In genomic region chr11:80785672-80786071, GRCm38 (mm10) we compare ENCODE assay signal across 15 mouse cellular contexts. TPM values are rescaled to one million over a fixed set of nuclear protein-coding genes. Genes with fewer than 3 reads are reported as not detected.
DNase-seq lines count a peak whose midpoint lies in the region; ATAC-seq lines count a peak whose summit lies in the region.
"Had no signal": no experiment of that assay in that cellular context is flagged by ENCODE, and none has a peak within 500 bp of the region (broad histone marks: within the 10 kb centered on the region; RNA-seq: fewer than 3 reads in every experiment).

No protein-coding gene starts in this region.

- peak; percentile 88 for ATAC-seq in CD4-positive, CD25-positive, alpha-beta regulatory T cell, adult 4 months
- ATAC-seq in megakaryocyte, adult 5-6 weeks (ENCODE audit: poor library complexity, severe bottlenecking), result peak; percentile 97
- ATAC-seq in forebrain, embryonic 11.5 days (replicated peaks; ENCODE audit: low FRiP score), result no peak
- ATAC-seq in forebrain, embryonic 12.5 days (ENCODE audit: low FRiP score), result no peak
- ATAC-seq in hindbrain, embryonic 16.5 days, result no peak
- ATAC-seq: midbrain, embryonic 15.5 days had no signal

- H3K4me1 ChIP-seq in forebrain, embryonic 11.5 days (replicated peaks; ENCODE audit: control insufficient read depth, insufficient read depth, low read length), result no peaks in the 10 kb centered on the region
- no peaks in the 10 kb centered on the region; the same call in 1 of the 2 replicates for H3K4me1 ChIP-seq in forebrain, embryonic 12.5 days
- no peaks in the 10 kb centered on the region for H3K4me1 ChIP-seq in hindbrain, embryonic 16.5 days (ENCODE audit: control insufficient read depth, insufficient read depth, low read depth, low read length)
- H3K4me1 ChIP-seq: midbrain, embryonic 15.5 days; neural tube, embryonic 13.5 days had no signal

- H3K27me3 ChIP-seq in forebrain, embryonic 11.5 days (ENCODE audit: control insufficient read depth, insufficient read depth, low read length), result no peaks in the 10 kb centered on the region
- no peaks in the 10 kb centered on the region for H3K27me3 ChIP-seq in forebrain, embryonic 12.5 days
- H3K27me3 ChIP-seq in hindbrain, embryonic 16.5 days (replicated peaks; ENCODE audit: control insufficient read depth, insufficient read depth, low read length), result no peaks in the 10 kb centered on the region
- H3K27me3 ChIP-seq: midbrain, embryonic 15.5 days; neural tube, embryonic 13.5 days had no signal

- H3K27ac ChIP-seq in forebrain, embryonic 11.5 days (ENCODE audit: low read depth, low read length), result no peak overlapping the region
- no peak overlapping the region for H3K27ac ChIP-seq in forebrain, embryonic 12.5 days
- no peak overlapping the region for H3K27ac ChIP-seq in hindbrain, embryonic 16.5 days (ENCODE audit: low read depth, low read length)
- H3K27ac ChIP-seq: limb, embryonic 10.5 days; midbrain, embryonic 15.5 days; neural tube, embryonic 13.5 days had no signal

- H3K9me3 ChIP-seq in forebrain, embryonic 11.5 days (ENCODE audit: control insufficient read depth, low read length), result no peaks in the 10 kb centered on the region
- H3K9me3 ChIP-seq in forebrain, embryonic 12.5 days, result no peaks in the 10 kb centered on the region
- H3K9me3 ChIP-seq in hindbrain, embryonic 16.5 days (ENCODE audit: control insufficient read depth, low read length), result no peaks in the 10 kb centered on the region
- H3K9me3 ChIP-seq: limb, embryonic 10.5 days; midbrain, embryonic 15.5 days; neural tube, embryonic 13.5 days had no signal

- H3K36me3 ChIP-seq in forebrain, embryonic 11.5 days (ENCODE audit: control insufficient read depth, insufficient read depth, low read length), result no peaks in the 10 kb centered on the region
- no peaks in the 10 kb centered on the region for H3K36me3 ChIP-seq in forebrain, embryonic 12.5 days (replicated peaks)
- no peaks in the 10 kb centered on the region for H3K36me3 ChIP-seq in hindbrain, embryonic 16.5 days (ENCODE audit: control insufficient read depth, insufficient read depth, low read length)
- H3K36me3 ChIP-seq: limb, embryonic 10.5 days; midbrain, embryonic 15.5 days; neural tube, embryonic 13.5 days had no signal

- H3K9ac ChIP-seq in forebrain, embryonic 11.5 days (ENCODE audit: low read length), result no peak overlapping the region
- no peak overlapping the region for H3K9ac ChIP-seq in forebrain, embryonic 12.5 days
- H3K9ac ChIP-seq in hindbrain, embryonic 16.5 days (ENCODE audit: low read depth, low read length), result no peak overlapping the region
- H3K9ac ChIP-seq: midbrain, embryonic 15.5 days; neural tube, embryonic 13.5 days had no signal

- H3K4me2 ChIP-seq in forebrain, embryonic 11.5 days (ENCODE audit: low read depth, low read length, severe bottlenecking), result no peak overlapping the region
- H3K4me2 ChIP-seq in forebrain, embryonic 12.5 days, result no peak overlapping the region
- no peak overlapping the region for H3K4me2 ChIP-seq in hindbrain, embryonic 16.5 days (ENCODE audit: low read length)
- H3K4me2 ChIP-seq: midbrain, embryonic 15.5 days; neural tube, embryonic 13.5 days had no signal

- no peak overlapping the region for H3K4me3 ChIP-seq in forebrain, embryonic 11.5 days (ENCODE audit: low read depth, low read length)
- H3K4me3 ChIP-seq in forebrain, embryonic 12.5 days (replicated peaks), result no peak overlapping the region
- no peak overlapping the region for H3K4me3 ChIP-seq in hindbrain, embryonic 16.5 days (ENCODE audit: low read length)
- H3K4me3 ChIP-seq: limb, embryonic 10.5 days; midbrain, embryonic 15.5 days; neural tube, embryonic 13.5 days had no signal

- peak; percentile 6 to 23 for DNase-seq in B cell, adult 2 months
- peak; percentile 64 for DNase-seq in induced T-regulatory cell, adult 2 months (ENCODE audit: low read depth)
- no peak for DNase-seq in forebrain, embryonic 11.5 days (ENCODE audit: low spot score)
- no peak for DNase-seq in adrenal gland, postnatal 10 days
- DNase-seq: cerebellum, postnatal 14 days; kidney, adult 11 months; lung, postnatal 14 days; retina, postnatal 1 day had no signal

- WGBS in forebrain, embryonic 11.5 days, result 86% methylated on average over 5 of the region's 5 CpGs
- WGBS in forebrain, embryonic 12.5 days, result 85% methylated on average over 5 of the region's 5 CpGs
- WGBS in hindbrain, embryonic 16.5 days, result 85% methylated on average over 5 of the region's 5 CpGs

RNA-seq across cellular contexts. Expression of gene Myo1d, which starts 5.8 kb away (rescaled TPM):
- polyA plus RNA-seq in CD4-positive, CD25-positive, alpha-beta regulatory T cell, adult 4 months (2017; shearing (Covaris generic)), result 1 to 10 TPM in 1 of 2 experiments, under 1 TPM in 1; 0.70 to 1.1 TPM
- total RNA-seq in megakaryocyte, adult 5-6 weeks (2015), result 5.6 and 6.2 TPM in 2 replicates
- 3.0 and 4.2 TPM in 2 replicates for total RNA-seq in megakaryocyte, adult 5-6 weeks (2017)
- polyA plus RNA-seq in forebrain, embryonic 11.5 days (2014; fragmentation: Nextera tagmentation; extraction: Ambion mirVana), result 3.0 and 3.3 TPM in 2 replicates
- polyA plus RNA-seq in forebrain, embryonic 12.5 days (2016; fragmentation: Nextera tagmentation; extraction: Ambion mirVana), result 2.4 and 2.8 TPM in 2 replicates
- 2.1 and 2.4 TPM in 2 replicates for polyA plus RNA-seq in hindbrain, embryonic 16.5 days (2015; fragmentation: Nextera tagmentation; extraction: Ambion mirVana)
- total RNA-seq in adrenal gland, postnatal 10 days (2021), result 10 to 100 TPM; 28.2 to 30.7 TPM

RNA-seq across cellular contexts. Expression of gene Tmem98, which starts 24.3 kb away (rescaled TPM):
- polyA plus RNA-seq in CD4-positive, CD25-positive, alpha-beta regulatory T cell, adult 4 months (2017; shearing (Covaris generic)), result not detected
- total RNA-seq in megakaryocyte, adult 5-6 weeks (2015), result 0.16 TPM in 1 of 2 replicates, not detected in the other
- total RNA-seq in megakaryocyte, adult 5-6 weeks (2017), result 0.22 TPM in 1 of 2 replicates, not detected in the other
- polyA plus RNA-seq in forebrain, embryonic 11.5 days (2014; fragmentation: Nextera tagmentation; extraction: Ambion mirVana), result 92.7 and 97.0 TPM in 2 replicates
- 74.8 and 76.3 TPM in 2 replicates for polyA plus RNA-seq in forebrain, embryonic 12.5 days (2016; fragmentation: Nextera tagmentation; extraction: Ambion mirVana)
- 18.2 and 23.4 TPM in 2 replicates for polyA plus RNA-seq in hindbrain, embryonic 16.5 days (2015; fragmentation: Nextera tagmentation; extraction: Ambion mirVana)
- 10 to 100 TPM; 30.4 to 30.8 TPM for total RNA-seq in adrenal gland, postnatal 10 days (2021)

Comparison
In these comparisons a context has a peak if more than half of its experiments do, and no peak if none do; other contexts are left out.
1. DNase-seq: peak in B cell, adult 2 months (2 of 2) and induced T-regulatory cell, adult 2 months (single experiment); none in forebrain, embryonic 11.5 days (single experiment) and adrenal gland, postnatal 10 days (single experiment).
2. ATAC-seq: peak in CD4-positive, CD25-positive, alpha-beta regulatory T cell, adult 4 months (single experiment) and megakaryocyte, adult 5-6 weeks (single experiment); none in forebrain, embryonic 11.5 days (single experiment), forebrain, embryonic 12.5 days (single experiment) and hindbrain, embryonic 16.5 days (single experiment).
3. RNA of gene Tmem98, which starts 24.3 kb away (polyA plus RNA-seq): 92.7 to 97.0 TPM in forebrain, embryonic 11.5 days, 74.8 to 76.3 TPM in forebrain, embryonic 12.5 days and 18.2 to 23.4 TPM in hindbrain, embryonic 16.5 days; not detected in CD4-positive, CD25-positive, alpha-beta regulatory T cell, adult 4 months; every median in the first group is over 10 times any median in the second.